Mouse (Mus musculus): ENCODE results near the gene Ncf4. TPM values are rescaled to one million over a fixed set of nuclear protein-coding genes. Genes with fewer than 3 reads are reported as not detected.

Ncf4 gene
- total RNA-seq (2015; ENCODE audit: low replicate concordance) (37.7 and 61.6 TPM in 2 replicates), total RNA-seq (2017; ENCODE audit: low replicate concordance) (27.7 and 54.2 TPM in 2 replicates)

GRCm38 (mm10) chr15:78244695-78245492, at the start of gene Ncf4:
TSS of gene Ncf4 (plus strand) at chr15:78244801.
- no peak for ATAC-seq (replicated peaks; ENCODE audit: low FRiP score, poor library complexity, severe bottlenecking)

GRCm38 (mm10) chr15:78195096-78195880, 49.3 kb upstream of the Ncf4 start:
- ATAC-seq (replicated peaks; ENCODE audit: low FRiP score, poor library complexity, severe bottlenecking), result no peak

GRCm38 (mm10) chr15:78204053-78204847, 40.4 kb upstream of the Ncf4 start:
- ATAC-seq (replicated peaks; ENCODE audit: low FRiP score, poor library complexity, severe bottlenecking), result no peak

GRCm38 (mm10) chr15:78205192-78205591, 39.4 kb upstream of the Ncf4 start:
- ATAC-seq (replicated peaks; ENCODE audit: low FRiP score, poor library complexity, severe bottlenecking), result no peak

- no peak for ATAC-seq (replicated peaks; ENCODE audit: low FRiP score, poor library complexity, severe bottlenecking)
These were observed 38.3 kb upstream of the Ncf4 start, which contains the start of gene Pvalb for GRCm38 (mm10) chr15:78206312-78206711. TSS of gene Pvalb (minus strand) at chr15:78206400.

- no peak for ATAC-seq (replicated peaks; ENCODE audit: low FRiP score, poor library complexity, severe bottlenecking)
These were observed 34.4 kb upstream of the Ncf4 start for GRCm38 (mm10) chr15:78210203-78210602.

GRCm38 (mm10) chr15:78211367-78211766, 33.2 kb upstream of the Ncf4 start:
- no peak for ATAC-seq (replicated peaks; ENCODE audit: low FRiP score, poor library complexity, severe bottlenecking)

- no peak for ATAC-seq (replicated peaks; ENCODE audit: low FRiP score, poor library complexity, severe bottlenecking)
These were observed 29.3 kb upstream of the Ncf4 start for GRCm38 (mm10) chr15:78215269-78215668.

- ATAC-seq (replicated peaks; ENCODE audit: low FRiP score, poor library complexity, severe bottlenecking), result no peak
These were observed 16.8 kb upstream of the Ncf4 start for GRCm38 (mm10) chr15:78227816-78228215.

- no peak for ATAC-seq (replicated peaks; ENCODE audit: low FRiP score, poor library complexity, severe bottlenecking)
These were observed 13.0 kb upstream of the Ncf4 start for GRCm38 (mm10) chr15:78231346-78232331.

GRCm38 (mm10) chr15:78234823-78235509, 9.6 kb upstream of the Ncf4 start:
- no peak for ATAC-seq (replicated peaks; ENCODE audit: low FRiP score, poor library complexity, severe bottlenecking)

- ATAC-seq (replicated peaks; ENCODE audit: low FRiP score, poor library complexity, severe bottlenecking), result no peak
These were observed 5.1 kb upstream of the Ncf4 start for GRCm38 (mm10) chr15:78239453-78239852.

GRCm38 (mm10) chr15:78239956-78240617, 4.5 kb upstream of the Ncf4 start:
- ATAC-seq (replicated peaks; ENCODE audit: low FRiP score, poor library complexity, severe bottlenecking), result no peak

GRCm38 (mm10) chr15:78241335-78241734, 3.3 kb upstream of the Ncf4 start:
- no peak for ATAC-seq (replicated peaks; ENCODE audit: low FRiP score, poor library complexity, severe bottlenecking)

GRCm38 (mm10) chr15:78243061-78243460, 1.5 kb upstream of the Ncf4 start:
- ATAC-seq (replicated peaks; ENCODE audit: low FRiP score, poor library complexity, severe bottlenecking), result no peak

GRCm38 (mm10) chr15:78243774-78244173, 827 bp upstream of the Ncf4 start:
- no peak for ATAC-seq (replicated peaks; ENCODE audit: low FRiP score, poor library complexity, severe bottlenecking)

- ATAC-seq (replicated peaks; ENCODE audit: low FRiP score, poor library complexity, severe bottlenecking), result no peak
These were observed 1.8 kb downstream of the Ncf4 start for GRCm38 (mm10) chr15:78246143-78247116.
